Mouse (Mus musculus) ES-E14 (cell line): ENCODE data around the gene C87436.

ENCODE experiments used
- CHD2 ChIP-seq: IDR thresholded peaks from 2 replicates; pipeline ENCODE4 v1.6.1; 2014; ENCODE audit warnings: mild to moderate bottlenecking, low read depth, low read length, inconsistent platforms
- HCFC1 ChIP-seq: IDR thresholded peaks from 2 replicates; pipeline ENCODE4 v1.6.1; 2012; ENCODE audit warnings: low read length, inconsistent platforms, borderline replicate concordance; ENCODE audit not compliant: insufficient read depth
- MAFK ChIP-seq: IDR thresholded peaks from 2 replicates; pipeline ENCODE4 v1.6.1; 2014; ENCODE audit warnings: mild to moderate bottlenecking, low read depth, low read length, inconsistent platforms; ENCODE audit not compliant: insufficient read depth
- ZNF384 ChIP-seq: IDR thresholded peaks from 2 replicates; pipeline ENCODE4 v1.6.1; 2012; ENCODE audit warnings: low read depth, low read length, inconsistent platforms

DNA sequence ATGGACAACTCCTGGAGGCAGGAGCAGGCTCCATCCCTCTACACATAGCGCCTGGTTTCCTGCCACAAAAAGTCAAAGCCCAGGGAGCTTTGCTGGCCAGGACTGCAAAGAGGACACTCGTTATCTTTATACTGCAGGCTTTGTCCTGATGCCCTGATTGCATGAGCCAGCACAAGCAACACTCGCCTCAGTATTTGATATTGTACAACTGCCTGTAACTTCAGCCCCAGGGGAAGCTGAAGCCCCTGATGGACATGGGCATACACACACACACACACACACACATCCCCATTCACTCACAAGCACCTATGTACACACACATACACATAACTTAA, 71.7 kb downstream of the C87436 start:
- TF ChIP-seq MAFK (no peak), ZNF384 (no peak), CHD2 (no peak), HCFC1 (no peak)
